Mouse (Mus musculus): ENCODE measurements around the gene Gm3015. TPM values are rescaled to one million over a fixed set of nuclear protein-coding genes. Genes with fewer than 3 reads are reported as not detected.
"Not testable (repeated sequence)": the region's sequence is repeated elsewhere in the genome, so short reads cannot be mapped to it uniquely, and the experiment has no call there.

The Gm3015 gene
- not detected in 2 replicates for polyA plus RNA-seq (2015; fragmentation: Nextera tagmentation; extraction: Ambion mirVana)

DNA sequence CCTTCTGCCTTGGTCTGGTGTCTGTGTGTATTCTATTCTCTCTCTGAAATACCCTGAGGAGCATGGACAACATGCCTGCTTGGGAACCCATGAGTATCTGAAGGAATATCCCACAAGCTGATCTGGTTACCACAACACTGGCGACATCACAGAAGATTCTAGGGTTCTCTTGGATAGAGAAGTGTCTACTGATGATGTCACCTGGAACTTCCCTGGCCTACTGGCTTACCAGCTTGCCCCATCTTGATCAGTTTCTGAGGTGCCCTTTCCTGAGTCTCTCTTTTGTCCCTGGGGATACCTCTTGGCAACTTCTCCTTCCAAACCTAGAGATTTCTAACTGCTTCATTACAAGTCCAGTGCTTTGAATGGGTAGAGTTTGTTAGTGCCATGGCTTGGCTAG lies at the start of gene Gm3015:
TSS of gene Gm3015 (minus strand) at position 101 of the 400 bp plus-strand sequence.
- ATAC-seq (ENCODE audit: low FRiP score, low read depth); H3K36me3 ChIP-seq; H3K27me3 ChIP-seq; H3K9me3 ChIP-seq; H3K4me2 ChIP-seq; H3K4me1 ChIP-seq (replicated peaks); H3K27ac ChIP-seq (replicated peaks); H3K4me3 ChIP-seq; H3K9ac ChIP-seq: not testable (repeated sequence)
- 73% methylated on average over 1 of the region's 1 CpGs for WGBS

DNA sequence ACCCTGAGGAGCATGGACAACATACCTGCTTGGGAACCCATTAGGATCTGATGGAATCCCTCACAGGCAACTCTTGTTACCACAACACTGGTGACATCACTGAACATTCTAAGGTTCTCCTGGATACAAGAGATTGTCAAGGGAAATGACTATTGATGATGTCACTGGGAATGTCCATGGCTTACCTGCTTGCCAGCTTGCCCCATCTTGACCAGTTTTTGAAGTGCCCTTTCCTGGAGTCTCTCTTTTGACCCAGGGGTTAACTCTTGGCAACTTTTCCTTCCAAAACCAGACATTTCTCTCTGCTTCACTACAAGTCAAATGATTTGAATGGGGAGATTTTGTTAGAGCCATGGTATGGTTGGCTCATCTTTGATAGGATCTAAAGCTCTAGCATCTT lies 29.3 kb upstream of the Gm3015 start, which contains the start of gene Gm10377:
TSS of gene Gm10377 (minus strand) at position 101 of the 400 bp plus-strand sequence.
- H3K4me1 ChIP-seq (replicated peaks); H3K27me3 ChIP-seq; H3K36me3 ChIP-seq; H3K27ac ChIP-seq (replicated peaks); H3K4me2 ChIP-seq; H3K9ac ChIP-seq; H3K4me3 ChIP-seq; H3K9me3 ChIP-seq; ATAC-seq (ENCODE audit: low FRiP score, low read depth): not testable (repeated sequence)

Other genes with a start within 250 kb of the Gm3015 start
- gene Gm8024, start 244.5 kb downstream of the Gm3015 start, polyA plus RNA-seq (2015; fragmentation: Nextera tagmentation; extraction: Ambion mirVana), result not detected in 2 replicates
- gene Gm17124, start 168.9 kb downstream of the Gm3015 start, polyA plus RNA-seq (2015; fragmentation: Nextera tagmentation; extraction: Ambion mirVana), result not detected in 2 replicates
- not detected in 2 replicates for gene Gm3633, start 126.9 kb downstream of the Gm3015 start, polyA plus RNA-seq (2015; fragmentation: Nextera tagmentation; extraction: Ambion mirVana)
- not detected in 2 replicates for gene Gm10378, start 112.9 kb downstream of the Gm3015 start, polyA plus RNA-seq (2015; fragmentation: Nextera tagmentation; extraction: Ambion mirVana)
- gene Gm10377, start 29.2 kb upstream of the Gm3015 start, polyA plus RNA-seq (2015; fragmentation: Nextera tagmentation; extraction: Ambion mirVana), result not detected in 2 replicates
- gene Gm21977, start 84.7 kb upstream of the Gm3015 start, polyA plus RNA-seq (2015; fragmentation: Nextera tagmentation; extraction: Ambion mirVana), result not detected in 2 replicates
- not detected in 2 replicates for gene Gm8082, start 224.8 kb upstream of the Gm3015 start, polyA plus RNA-seq (2015; fragmentation: Nextera tagmentation; extraction: Ambion mirVana)
- not detected in 2 replicates for gene Gm10376, start 246.8 kb upstream of the Gm3015 start, polyA plus RNA-seq (2015; fragmentation: Nextera tagmentation; extraction: Ambion mirVana)